Mouse (Mus musculus) ES-E14 (cell line): ENCODE results near the gene Dnajc28.

ENCODE experiments used
- HCFC1 ChIP-seq: IDR thresholded peaks from 2 replicates; pipeline ENCODE4 v1.6.1; 2012; ENCODE audit warnings: low read length, inconsistent platforms, borderline replicate concordance; ENCODE audit not compliant: insufficient read depth
- MAFK ChIP-seq: IDR thresholded peaks from 2 replicates; pipeline ENCODE4 v1.6.1; 2014; ENCODE audit warnings: mild to moderate bottlenecking, low read depth, low read length, inconsistent platforms; ENCODE audit not compliant: insufficient read depth
- ZC3H11A ChIP-seq: IDR thresholded peaks from 2 replicates; pipeline ENCODE4 v1.6.1; 2012; ENCODE audit warnings: low read depth, mild to moderate bottlenecking, inconsistent platforms, low read length, borderline replicate concordance
- ZNF384 ChIP-seq: IDR thresholded peaks from 2 replicates; pipeline ENCODE4 v1.6.1; 2012; ENCODE audit warnings: low read depth, low read length, inconsistent platforms

GRCm38 (mm10) chr16:91627831-91628230 is 9.0 kb upstream of the Dnajc28 start:
- TF ChIP-seq ZC3H11A: no peak
- no peak for TF ChIP-seq ZNF384
- no peak for TF ChIP-seq HCFC1
- TF ChIP-seq MAFK: no peak
